Mouse (Mus musculus): ENCODE measurements around the gene Bmp8a. TPM values are rescaled to one million over a fixed set of nuclear protein-coding genes. Genes with fewer than 3 reads are reported as not detected.
"Not testable (repeated sequence)": the region's sequence is repeated elsewhere in the genome, so short reads cannot be mapped to it uniquely, and the experiment has no call there.

Bmp8a gene
- polyA plus RNA-seq, 1 experiment from 2014 or later: 1.1 TPM

- Histone ChIP-seq H3K9ac (ENCODE audit: low read depth, low read length) (no peak overlapping the region), H3K27ac (ENCODE audit: low read length) (no peak overlapping the region), H3K9me3 (ENCODE audit: control insufficient read depth, low read length) (no peaks in the 10 kb centered on the region), H3K4me1 (ENCODE audit: control insufficient read depth, insufficient read depth, low read length) (no peaks in the 10 kb centered on the region), H3K36me3 (ENCODE audit: control insufficient read depth, insufficient read depth, low read length) (peaks cover 51% of the 10 kb centered on the region), H3K4me3 (ENCODE audit: low read length) (no peak overlapping the region), H3K4me2 (ENCODE audit: low read depth, low read length) (no peak overlapping the region), H3K27me3 (replicated peaks; ENCODE audit: control insufficient read depth, insufficient read depth, low read length) (no peaks in the 10 kb centered on the region)
- no peak for ATAC-seq
- WGBS: 84% methylated on average over 5 of the region's 5 CpGs
Measured at GRCm38 (mm10) chr4:123296148-123296534, 46.9 kb downstream of the Bmp8a start.

GRCm38 (mm10) chr4:123295516-123296147 is 47.4 kb downstream of the Bmp8a start:
- no peak for ATAC-seq
- WGBS: 88% methylated on average over 21 of the region's 21 CpGs
- H3K4me2 ChIP-seq (ENCODE audit: low read depth, low read length): no peak overlapping the region
- H3K9me3 ChIP-seq (ENCODE audit: control insufficient read depth, low read length): no peaks in the 10 kb centered on the region
- no peaks in the 10 kb centered on the region for H3K27me3 ChIP-seq (replicated peaks; ENCODE audit: control insufficient read depth, insufficient read depth, low read length)
- H3K4me3 ChIP-seq (ENCODE audit: low read length): no peak overlapping the region
- H3K9ac ChIP-seq (ENCODE audit: low read depth, low read length): no peak overlapping the region
- H3K27ac ChIP-seq (ENCODE audit: low read length): no peak overlapping the region
- peaks cover 56% of the 10 kb centered on the region for H3K36me3 ChIP-seq (ENCODE audit: control insufficient read depth, insufficient read depth, low read length)
- H3K4me1 ChIP-seq (ENCODE audit: control insufficient read depth, insufficient read depth, low read length): no peaks in the 10 kb centered on the region

- not testable (repeated sequence) for ATAC-seq
Measured at GRCm38 (mm10) chr4:123295026-123295425, 48.0 kb downstream of the Bmp8a start.

GRCm38 (mm10) chr4:123293661-123294443 is 49.2 kb downstream of the Bmp8a start:
- ATAC-seq: no peak
- no peak overlapping the region for H3K27ac ChIP-seq (ENCODE audit: low read length)
- no peak overlapping the region for H3K9ac ChIP-seq (ENCODE audit: low read depth, low read length)
- H3K4me1 ChIP-seq (ENCODE audit: control insufficient read depth, insufficient read depth, low read length): no peaks in the 10 kb centered on the region
- WGBS: 74% methylated on average over 7 of the region's 7 CpGs
- H3K4me3 ChIP-seq (ENCODE audit: low read length): no peak overlapping the region
- no peaks in the 10 kb centered on the region for H3K9me3 ChIP-seq (ENCODE audit: control insufficient read depth, low read length)
- H3K4me2 ChIP-seq (ENCODE audit: low read depth, low read length): no peak overlapping the region
- H3K36me3 ChIP-seq (ENCODE audit: control insufficient read depth, insufficient read depth, low read length): peaks cover 58% of the 10 kb centered on the region
- no peaks in the 10 kb centered on the region for H3K27me3 ChIP-seq (replicated peaks; ENCODE audit: control insufficient read depth, insufficient read depth, low read length)

More at GRCm38 (mm10) chr4:123295026-123295425, 48.0 kb downstream of the Bmp8a start:
- H3K27ac ChIP-seq (ENCODE audit: low read length); H3K27me3 ChIP-seq (replicated peaks; ENCODE audit: control insufficient read depth, insufficient read depth, low read length); H3K4me3 ChIP-seq (ENCODE audit: low read length); H3K9me3 ChIP-seq (ENCODE audit: control insufficient read depth, low read length); H3K9ac ChIP-seq (ENCODE audit: low read depth, low read length); H3K4me1 ChIP-seq (ENCODE audit: control insufficient read depth, insufficient read depth, low read length); H3K4me2 ChIP-seq (ENCODE audit: low read depth, low read length): not testable (repeated sequence)
- WGBS: 88% methylated on average over 15 of the region's 15 CpGs
- H3K36me3 ChIP-seq (ENCODE audit: control insufficient read depth, insufficient read depth, low read length): peaks cover 53% of the 10 kb centered on the region

GRCm38 (mm10) chr4:123292989-123293388 is 50.1 kb downstream of the Bmp8a start:
- Histone ChIP-seq H3K27me3 (replicated peaks; ENCODE audit: control insufficient read depth, insufficient read depth, low read length) (no peaks in the 10 kb centered on the region), H3K4me3 (ENCODE audit: low read length) (no peak overlapping the region), H3K4me2 (ENCODE audit: low read depth, low read length) (no peak overlapping the region), H3K9me3 (ENCODE audit: control insufficient read depth, low read length) (no peaks in the 10 kb centered on the region), H3K4me1 (ENCODE audit: control insufficient read depth, insufficient read depth, low read length) (no peaks in the 10 kb centered on the region), H3K27ac (ENCODE audit: low read length) (no peak overlapping the region), H3K36me3 (ENCODE audit: control insufficient read depth, insufficient read depth, low read length) (peaks cover 55% of the 10 kb centered on the region), H3K9ac (ENCODE audit: low read depth, low read length) (no peak overlapping the region)
- ATAC-seq: no peak
- WGBS: 84% methylated on average over 7 of the region's 7 CpGs

- H3K27me3 ChIP-seq (replicated peaks; ENCODE audit: control insufficient read depth, insufficient read depth, low read length): no peaks in the 10 kb centered on the region
- 84% methylated on average over 3 of the region's 3 CpGs for WGBS
- H3K4me3 ChIP-seq (ENCODE audit: low read length): no peak overlapping the region
- H3K9me3 ChIP-seq (ENCODE audit: control insufficient read depth, low read length): no peaks in the 10 kb centered on the region
- H3K4me2 ChIP-seq (ENCODE audit: low read depth, low read length): no peak overlapping the region
- H3K9ac ChIP-seq (ENCODE audit: low read depth, low read length): no peak overlapping the region
- no peak overlapping the region for H3K27ac ChIP-seq (ENCODE audit: low read length)
- peaks cover 54% of the 10 kb centered on the region for H3K36me3 ChIP-seq (ENCODE audit: control insufficient read depth, insufficient read depth, low read length)
- H3K4me1 ChIP-seq (ENCODE audit: control insufficient read depth, insufficient read depth, low read length): no peaks in the 10 kb centered on the region
- ATAC-seq: no peak
Measured at GRCm38 (mm10) chr4:123292390-123292789, 50.7 kb downstream of the Bmp8a start.

GRCm38 (mm10) chr4:123289038-123289437 is 54.0 kb downstream of the Bmp8a start:
- H3K9ac ChIP-seq (ENCODE audit: low read depth, low read length): peak overlapping the region; percentile 4; the same call in 1 of the 2 replicates
- H3K4me2 ChIP-seq (ENCODE audit: low read depth, low read length): no peak overlapping the region
- ATAC-seq: no peak
- H3K27ac ChIP-seq (ENCODE audit: low read length): no peak overlapping the region
- no peaks in the 10 kb centered on the region for H3K27me3 ChIP-seq (replicated peaks; ENCODE audit: control insufficient read depth, insufficient read depth, low read length)
- peaks cover 36% of the 10 kb centered on the region for H3K36me3 ChIP-seq (ENCODE audit: control insufficient read depth, insufficient read depth, low read length)
- H3K4me3 ChIP-seq (ENCODE audit: low read length): no peak overlapping the region
- peaks cover 21% of the 10 kb centered on the region for H3K4me1 ChIP-seq (ENCODE audit: control insufficient read depth, insufficient read depth, low read length)
- WGBS: 89% methylated on average over 12 of the region's 12 CpGs
- H3K9me3 ChIP-seq (ENCODE audit: control insufficient read depth, low read length): no peaks in the 10 kb centered on the region

GRCm38 (mm10) chr4:123286790-123287189 is 56.3 kb downstream of the Bmp8a start:
- WGBS: 83% methylated on average over 2 of the region's 2 CpGs
- Histone ChIP-seq H3K4me1 (ENCODE audit: control insufficient read depth, insufficient read depth, low read length) (peaks cover 24% of the 10 kb centered on the region), H3K9ac (ENCODE audit: low read depth, low read length) (no peak overlapping the region), H3K9me3 (ENCODE audit: control insufficient read depth, low read length) (no peaks in the 10 kb centered on the region), H3K36me3 (ENCODE audit: control insufficient read depth, insufficient read depth, low read length) (peaks cover 21% of the 10 kb centered on the region), H3K27me3 (replicated peaks; ENCODE audit: control insufficient read depth, insufficient read depth, low read length) (no peaks in the 10 kb centered on the region), H3K27ac (ENCODE audit: low read length) (no peak overlapping the region), H3K4me2 (ENCODE audit: low read depth, low read length) (no peak overlapping the region), H3K4me3 (ENCODE audit: low read length) (no peak overlapping the region)
- no peak for ATAC-seq

- no peak overlapping the region for H3K27ac ChIP-seq (ENCODE audit: low read length)
- H3K9ac ChIP-seq (ENCODE audit: low read depth, low read length): peak overlapping the region; percentile 73
- WGBS: 56% methylated on average over 6 of the region's 6 CpGs
- H3K4me2 ChIP-seq (ENCODE audit: low read depth, low read length): peak overlapping the region; percentile 73
- peak overlapping the region; percentile 68 for H3K4me3 ChIP-seq (ENCODE audit: low read length)
- no peaks in the 10 kb centered on the region for H3K9me3 ChIP-seq (ENCODE audit: control insufficient read depth, low read length)
- H3K27me3 ChIP-seq (replicated peaks; ENCODE audit: control insufficient read depth, insufficient read depth, low read length): no peaks in the 10 kb centered on the region
- peaks cover 15% of the 10 kb centered on the region for H3K36me3 ChIP-seq (ENCODE audit: control insufficient read depth, insufficient read depth, low read length)
- ATAC-seq: peak; percentile 41; the same call in 1 of the 2 replicates
- peaks cover 24% of the 10 kb centered on the region for H3K4me1 ChIP-seq (ENCODE audit: control insufficient read depth, insufficient read depth, low read length)
Measured at GRCm38 (mm10) chr4:123284731-123285624, 58.1 kb downstream of the Bmp8a start.
